Mouse (Mus musculus): ENCODE data around the gene Cracr2b. TPM values are rescaled to one million over a fixed set of nuclear protein-coding genes. Genes with fewer than 3 reads are reported as not detected.
"Not testable (repeated sequence)": the region's sequence is repeated elsewhere in the genome, so short reads cannot be mapped to it uniquely, and the experiment has no call there.

Gene Cracr2b
- polyA plus RNA-seq, 1 experiment, result 24.0 TPM

DNA sequence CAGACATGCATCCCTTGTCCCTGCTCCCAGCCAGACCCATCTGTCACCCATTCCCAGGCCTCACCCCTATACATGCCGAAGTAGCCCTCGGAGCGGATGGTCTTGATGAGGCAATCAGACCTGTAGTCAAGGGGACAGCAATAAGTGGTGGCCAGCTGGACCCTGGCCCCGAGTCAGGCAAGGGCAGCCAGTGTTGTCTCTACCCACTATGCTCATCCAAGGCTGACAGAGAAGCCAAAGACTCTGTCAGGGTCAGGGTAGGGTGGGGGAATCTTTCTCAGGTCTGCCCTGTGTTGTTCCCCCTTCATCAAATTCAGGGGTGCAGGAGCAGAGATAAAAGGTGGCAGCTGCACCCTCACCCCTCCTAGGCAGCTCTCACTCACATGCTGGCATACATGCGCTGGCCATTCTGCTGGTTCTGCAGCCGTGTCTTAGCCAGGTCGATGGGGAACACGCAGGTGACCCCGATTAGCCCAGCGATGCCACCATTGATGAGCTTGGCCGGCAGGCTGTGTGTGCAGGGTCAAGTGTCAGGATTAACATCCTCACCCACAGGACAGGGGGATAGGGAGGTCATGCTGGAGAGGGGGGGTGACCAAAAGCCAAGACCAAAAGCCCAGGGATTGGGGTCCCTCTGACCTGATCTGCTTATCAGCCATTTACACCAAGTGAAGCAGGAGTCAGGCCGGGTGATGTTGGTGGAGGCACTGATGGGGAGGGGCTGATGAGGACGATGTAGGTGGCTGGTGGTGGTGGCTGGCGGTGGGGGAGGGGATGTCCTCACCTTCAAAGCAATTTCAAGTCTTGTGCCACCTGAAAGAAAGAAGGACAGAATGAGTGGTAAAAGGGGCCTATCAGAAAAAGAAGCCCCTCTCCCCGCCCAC lies 27.1 kb upstream of the Cracr2b start:
- no peak for DNase-seq (ENCODE audit: low spot score)

- no peak for DNase-seq (ENCODE audit: low spot score)
Measured at GRCm38 (mm10) chr7:141434464-141434863, 26.4 kb upstream of the Cracr2b start.

DNA sequence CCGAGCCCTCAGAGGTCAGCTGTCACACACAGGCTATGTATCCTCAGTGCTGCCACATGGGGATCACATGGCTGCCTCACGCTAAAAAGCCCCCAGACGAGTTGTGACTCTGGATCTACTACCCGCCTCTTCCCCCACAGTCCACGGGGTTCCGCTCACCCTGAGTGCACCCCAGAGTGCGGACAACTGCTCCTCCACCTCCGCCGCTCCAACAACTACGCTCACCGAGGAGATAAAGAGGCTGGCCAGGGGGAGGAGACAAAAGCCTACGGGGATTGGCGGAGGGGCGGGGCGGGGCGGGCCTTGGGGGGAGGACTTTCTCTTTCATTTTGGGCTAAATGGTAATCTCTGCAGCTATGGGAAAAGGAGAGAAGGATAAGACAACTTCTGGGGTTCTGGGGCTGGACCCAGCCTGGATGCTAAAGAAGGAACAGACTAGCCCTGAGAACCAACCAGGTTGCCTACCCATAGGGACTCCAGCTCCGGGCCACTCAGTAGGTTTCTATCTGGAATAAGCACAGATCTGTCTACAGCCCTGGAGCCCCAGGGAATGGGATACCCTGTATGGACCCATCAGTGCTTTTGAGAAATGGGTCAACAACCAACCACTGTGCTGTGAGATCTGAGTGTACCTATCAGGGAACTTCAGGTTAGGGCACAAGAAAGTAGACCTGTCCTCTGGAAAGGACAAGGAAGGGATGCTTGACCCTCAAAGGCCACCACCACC lies 25.6 kb upstream of the Cracr2b start:
- no peak for DNase-seq (ENCODE audit: low spot score)

- DNase-seq (ENCODE audit: low spot score), result no peak
Measured at GRCm38 (mm10) chr7:141435856-141436522, 24.9 kb upstream of the Cracr2b start.

DNA sequence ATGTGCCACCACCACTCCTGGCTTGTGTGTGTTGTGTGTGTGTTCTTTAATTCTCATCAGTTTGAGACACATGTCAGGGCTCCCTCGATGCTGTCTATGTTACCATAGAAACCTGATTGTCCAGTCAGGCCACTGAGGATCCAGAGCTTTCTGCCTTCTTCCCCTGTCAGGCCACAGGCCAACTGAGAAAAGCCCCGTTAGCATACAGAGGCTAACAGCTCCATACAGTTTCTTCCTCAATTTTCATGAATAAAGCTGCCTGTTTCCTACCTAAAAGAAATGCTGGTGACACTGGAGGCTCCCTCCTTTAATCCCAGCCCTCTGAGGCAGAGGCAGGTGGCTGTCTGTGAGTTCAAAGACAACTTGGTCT lies 24.4 kb upstream of the Cracr2b start:
- DNase-seq (ENCODE audit: low spot score), result no peak

DNA sequence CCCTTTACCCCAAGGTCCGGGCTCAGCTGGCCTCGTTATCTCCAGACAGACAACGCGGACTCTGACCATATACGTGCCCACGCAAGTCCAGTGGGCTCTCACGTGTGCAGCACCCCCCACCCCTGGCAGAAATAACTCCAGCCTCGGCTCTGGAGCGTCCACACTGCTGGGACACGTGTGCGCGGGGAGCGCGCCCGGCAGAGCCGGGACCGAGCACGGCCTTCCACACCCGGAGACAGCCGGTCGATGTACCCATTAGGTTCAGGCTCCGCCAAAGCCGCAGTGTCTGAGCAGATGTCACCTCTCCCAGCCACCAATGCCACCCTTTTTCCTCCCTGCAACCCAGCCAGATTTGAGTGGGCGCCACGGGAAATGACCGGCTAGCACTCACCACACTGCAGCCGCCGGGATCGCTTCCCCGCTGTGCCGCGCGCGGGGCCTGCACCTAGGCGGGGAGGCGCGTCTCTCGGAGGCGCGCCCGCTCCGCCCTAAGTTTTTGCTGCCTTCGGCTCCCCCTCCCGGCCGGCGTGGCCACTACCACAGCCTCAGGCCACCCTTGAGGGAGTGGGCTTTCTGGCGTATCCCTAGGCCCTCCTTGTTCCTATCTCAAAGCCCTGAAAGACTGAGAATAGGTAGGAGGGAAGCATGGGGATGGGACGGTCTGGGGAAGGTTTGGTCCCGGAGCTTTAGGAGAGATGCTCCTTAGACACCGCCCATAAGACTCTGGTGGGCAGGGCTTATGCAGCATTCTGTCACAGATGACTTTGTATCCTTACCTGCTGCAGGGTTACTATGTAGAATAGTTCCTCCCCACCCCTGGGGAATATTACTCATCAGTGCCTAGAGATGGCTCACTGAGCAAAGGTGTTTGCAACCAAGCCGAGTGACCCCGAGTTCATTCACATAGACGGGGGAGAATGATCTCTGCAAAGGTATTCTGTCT lies 23.4 kb upstream of the Cracr2b start, which contains the start of gene Slc25a22:
Slc25a22 (minus strand) TSS at position 715 of the 943 bp plus-strand sequence.
- no peak for DNase-seq (ENCODE audit: low spot score)

GRCm38 (mm10) chr7:141438201-141438968 lies 22.5 kb upstream of the Cracr2b start:
- no peak for DNase-seq (ENCODE audit: low spot score)

- no peak for DNase-seq (ENCODE audit: low spot score)
Measured at GRCm38 (mm10) chr7:141439140-141439679, 21.7 kb upstream of the Cracr2b start.

DNA sequence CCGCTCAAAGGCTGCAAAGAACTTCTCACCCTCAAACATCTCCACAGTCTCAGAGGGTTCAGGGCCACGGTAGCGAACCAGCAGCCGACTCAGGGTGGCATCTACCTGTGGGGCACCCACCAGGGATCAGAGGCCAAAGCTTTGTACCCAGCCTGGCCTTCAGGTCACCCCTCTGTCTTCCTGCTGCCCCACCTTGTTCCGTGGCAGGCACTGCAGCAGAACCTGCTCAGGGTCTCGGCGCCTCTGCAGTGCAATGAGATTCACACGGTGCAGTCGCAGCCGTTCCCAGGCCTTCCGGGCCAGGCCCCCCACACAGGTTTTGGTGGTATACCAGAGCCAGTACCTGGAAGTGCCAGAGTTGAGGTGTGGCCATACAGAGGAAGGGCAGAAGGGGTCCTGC lies 21.1 kb upstream of the Cracr2b start:
- DNase-seq (ENCODE audit: low spot score), result no peak

- no peak for DNase-seq (ENCODE audit: low spot score)
Measured at GRCm38 (mm10) chr7:141440613-141441012, 20.3 kb upstream of the Cracr2b start.

- no peak for DNase-seq (ENCODE audit: low spot score)
Measured at GRCm38 (mm10) chr7:141441460-141441859, 19.4 kb upstream of the Cracr2b start.

GRCm38 (mm10) chr7:141442199-141442598 lies 18.7 kb upstream of the Cracr2b start:
- DNase-seq (ENCODE audit: low spot score), result peak; percentile 20

- peak; percentile 35 for DNase-seq (ENCODE audit: low spot score)
Measured at GRCm38 (mm10) chr7:141443081-141443821, 17.6 kb upstream of the Cracr2b start.

DNA sequence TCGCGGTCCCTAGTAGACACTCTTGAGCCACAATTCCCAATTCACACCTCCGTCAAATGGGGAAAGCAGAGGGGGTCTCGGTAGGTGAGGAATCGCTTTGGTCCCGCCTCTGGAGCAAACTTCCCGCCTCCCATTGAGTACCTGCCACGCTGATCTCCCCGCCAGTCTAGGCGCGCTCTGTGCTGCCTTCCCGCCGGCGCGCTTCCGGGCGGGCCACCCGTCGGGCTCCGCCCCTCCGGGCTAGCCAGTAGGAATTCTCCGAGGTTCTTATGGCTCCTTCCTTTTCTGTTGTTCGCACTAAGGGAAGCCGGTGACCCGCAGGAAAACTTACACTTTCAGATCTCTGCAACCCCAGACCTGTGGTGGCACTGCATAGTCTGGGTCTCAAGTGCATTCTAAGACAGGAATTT lies 17.1 kb upstream of the Cracr2b start, which contains the start of gene Pidd1:
Pidd1 (minus strand) TSS at position 198 of the 410 bp plus-strand sequence.
- DNase-seq (ENCODE audit: low spot score), result peak; percentile 54

- not testable (repeated sequence) for DNase-seq (ENCODE audit: low spot score)
Measured at GRCm38 (mm10) chr7:141446374-141446773, 14.5 kb upstream of the Cracr2b start.

DNA sequence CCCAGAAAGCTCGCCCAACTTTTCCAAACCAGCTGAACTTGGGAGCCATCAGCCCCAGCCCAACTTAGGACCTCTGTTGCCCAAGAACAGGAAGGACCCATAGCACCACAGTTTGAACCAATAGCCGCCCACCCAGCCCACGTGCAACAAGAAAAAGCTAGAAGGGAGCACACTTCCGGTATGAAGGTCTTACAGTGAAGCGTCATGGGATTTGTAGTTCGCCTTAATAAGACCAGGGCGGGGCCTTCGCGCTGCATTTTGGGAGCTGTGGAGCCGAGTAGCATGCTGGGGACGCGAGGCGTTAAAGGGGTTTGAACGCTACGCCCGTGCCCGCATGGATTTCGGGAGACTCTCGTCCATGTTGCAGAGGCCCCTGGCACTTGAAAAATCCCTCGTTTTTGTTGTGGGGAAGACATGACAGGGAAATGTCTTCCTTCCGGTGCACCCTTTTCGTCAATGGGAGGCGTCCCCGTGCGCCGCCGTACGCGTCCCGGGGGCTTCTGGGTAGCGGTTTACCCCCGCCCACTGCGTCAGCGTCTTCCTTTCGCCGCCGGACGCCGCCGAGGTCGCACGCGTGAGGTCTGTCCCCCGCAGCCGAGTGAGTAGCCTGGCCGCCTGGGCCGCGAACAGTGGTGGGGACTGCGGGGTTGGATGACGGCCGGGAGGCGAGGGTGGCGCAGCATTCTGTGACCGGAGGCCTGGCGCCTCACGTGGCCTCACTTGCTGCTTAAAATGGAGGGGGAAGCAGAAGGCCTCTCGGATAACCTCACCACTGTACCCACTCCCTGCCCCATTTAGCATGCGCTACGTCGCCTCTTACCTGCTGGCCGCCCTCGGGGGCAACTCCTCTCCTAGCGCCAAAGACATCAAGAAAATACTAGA lies 13.5 kb upstream of the Cracr2b start, which contains the start of gene Rplp2:
Rplp2 (plus strand) TSS at position 261 of the 882 bp plus-strand sequence.
- DNase-seq (ENCODE audit: low spot score), result peak; percentile 94

DNA sequence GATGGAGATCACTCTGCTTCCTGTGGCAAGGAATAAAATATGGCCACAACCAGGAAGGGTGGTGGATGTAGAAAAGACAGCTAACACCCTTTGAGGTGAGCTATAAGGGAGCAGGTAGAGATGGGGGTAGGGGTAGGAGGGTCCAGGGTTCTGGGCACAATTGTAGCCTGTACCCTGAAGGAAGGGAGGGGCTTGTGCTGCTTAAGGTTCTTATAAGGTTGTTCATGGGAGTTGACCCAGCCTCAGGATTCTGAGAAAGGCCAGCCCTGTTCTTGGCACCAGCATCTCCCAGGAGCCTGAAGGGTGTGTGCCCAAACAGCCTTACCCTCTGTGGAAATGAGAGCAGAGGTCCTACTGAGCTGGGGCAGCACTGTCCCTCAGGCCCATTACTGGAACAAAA lies 9.0 kb upstream of the Cracr2b start:
- DNase-seq (ENCODE audit: low spot score), result no peak

DNA sequence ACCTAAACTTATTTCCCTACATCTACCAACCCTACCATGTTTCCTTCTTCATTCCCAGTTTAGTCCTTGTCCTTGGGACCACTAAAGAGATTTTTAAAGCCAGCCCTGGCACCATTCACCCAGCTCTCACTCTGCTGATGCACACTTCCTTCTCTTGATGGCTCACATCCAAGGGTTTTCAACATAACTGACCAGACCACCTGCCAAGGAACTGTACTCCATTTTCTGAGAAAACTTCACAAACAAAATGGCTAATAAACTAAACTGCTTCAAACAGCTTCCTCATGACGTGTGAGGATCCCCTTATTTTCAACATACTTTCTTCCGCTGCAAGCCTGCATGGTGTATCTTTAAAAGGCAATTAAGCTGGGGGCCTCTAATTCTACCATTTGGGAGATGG lies 7.3 kb upstream of the Cracr2b start:
- no peak for DNase-seq (ENCODE audit: low spot score)

Measured in urinary bladder, adult 2 months (tissue).